Mouse (Mus musculus) myocyte (in vitro differentiated cells): ENCODE measurements around the gene Zranb1.

Experiments used
- CEBPB ChIP-seq: IDR thresholded peaks from 2 replicates; pipeline ENCODE4 v1.6.1; 2011; ENCODE audit warnings: mild to moderate bottlenecking, moderate library complexity; ENCODE audit not compliant: poor library complexity, insufficient read depth, severe bottlenecking
- E2F4 ChIP-seq: IDR thresholded peaks from one replicate; pipeline ENCODE4 v1.6.1; 2011; ENCODE audit warnings: mild to moderate bottlenecking, control low read depth, moderate library complexity; ENCODE audit not compliant: insufficient read depth
- MAX ChIP-seq: IDR thresholded peaks from one replicate; pipeline ENCODE4 v1.6.1; 2011; ENCODE audit warnings: low read depth, mild to moderate bottlenecking, control low read depth
- MYOG ChIP-seq, 3 experiments: IDR thresholded peaks; one replicate each; pipeline ENCODE4 v1.6.1; 2011; ENCODE audit warnings: control low read depth in 2 of 3, low read depth in 2 of 3, mild to moderate bottlenecking in 2 of 3; ENCODE audit not compliant: insufficient read length in 2 of 3, control insufficient read depth in 1 of 3, insufficient read depth in 1 of 3
- POLR2A ChIP-seq: IDR thresholded peaks from one replicate; pipeline ENCODE4 v1.6.1; 2011; ENCODE audit warnings: low read depth, mild to moderate bottlenecking, control low read depth, moderate library complexity; ENCODE audit not compliant: insufficient read length
- POLR2AphosphoS2 ChIP-seq: IDR thresholded peaks from one replicate; pipeline ENCODE4 v1.6.1; 2011; ENCODE audit warnings: low read depth, control low read depth; ENCODE audit not compliant: insufficient read length
- SRF ChIP-seq: IDR thresholded peaks from one replicate; pipeline ENCODE4 v1.6.1; 2011; ENCODE audit warnings: low read depth; ENCODE audit not compliant: control insufficient read depth, insufficient read length
- TCF12 ChIP-seq: IDR thresholded peaks from one replicate; pipeline ENCODE4 v1.6.1; 2011; ENCODE audit warnings: mild to moderate bottlenecking, control low read depth; ENCODE audit not compliant: poor library complexity, insufficient read depth, severe bottlenecking
- TCF3 ChIP-seq: IDR thresholded peaks from one replicate; pipeline ENCODE4 v1.6.1; 2011; ENCODE audit warnings: low read depth, control low read depth; ENCODE audit not compliant: insufficient read length
- USF1 ChIP-seq: IDR thresholded peaks from one replicate; pipeline ENCODE4 v1.6.1; 2011; ENCODE audit warnings: low read depth, mild to moderate bottlenecking, control low read depth, moderate library complexity

DNA sequence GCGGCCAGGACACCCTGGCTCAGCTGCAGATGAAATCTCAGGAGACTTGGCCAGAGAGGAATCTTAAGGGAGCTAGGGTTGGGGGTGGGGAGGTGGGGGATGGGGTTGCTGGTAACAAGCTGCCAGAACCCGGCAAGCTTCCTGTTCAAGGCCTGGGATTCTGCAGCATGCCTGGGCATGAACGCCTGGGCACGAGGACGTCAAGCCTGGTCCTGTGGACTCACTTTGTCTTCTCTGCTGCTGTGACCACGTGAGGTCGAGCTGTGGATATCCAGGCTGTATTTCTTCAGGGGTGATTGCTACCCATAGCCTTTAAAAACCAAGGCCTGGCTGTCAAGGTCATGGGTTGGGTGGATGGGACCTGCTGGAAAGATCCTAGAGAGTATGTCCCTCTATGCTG is 74.8 kb downstream of the Zranb1 start:
- TF ChIP-seq POLR2A (no peak), E2F4 (no peak), MAX (no peak), POLR2AphosphoS2 (no peak), SRF (no peak), MYOG (IDR thresholded peaks at IDR 0.05; ENCODE audit: control insufficient read depth in 1 of 3, insufficient read depth in 1 of 3, insufficient read length in 2 of 3, low read depth in 2 of 3) (no peak), CEBPB (no peak), TCF12 (no peak), USF1 (no peak), TCF3 (no peak)
